Mouse (Mus musculus) ES-CJ7 (cell line): ENCODE data around the gene Gm38100.

ENCODE experiments used
- DNase-seq: peaks from one replicate; pipeline ENCODE4 v3.0.0; 2011; ENCODE audit warnings: low read depth, low spot score

Gm38100 gene

GRCm38 (mm10) chr1:175920029-175920428, at the start of gene Gm38100:
Gene Gm38100 (plus strand): TSS chr1:175920329.
- no peak for DNase-seq

GRCm38 (mm10) chr1:175870716-175871115, 49.4 kb upstream of the Gm38100 start:
- DNase-seq, result no peak

GRCm38 (mm10) chr1:175872028-175872816, 47.9 kb upstream of the Gm38100 start:
- DNase-seq, result no peak

GRCm38 (mm10) chr1:175880453-175881296, 39.5 kb upstream of the Gm38100 start, which contains the start of gene Exo1:
Gene Exo1 (plus strand): TSS chr1:175880581.
- DNase-seq, result peak; percentile 88

- no peak for DNase-seq
Measured at GRCm38 (mm10) chr1:175883398-175883797, 36.7 kb upstream of the Gm38100 start.

- no peak for DNase-seq
Measured at GRCm38 (mm10) chr1:175893263-175893662, 26.9 kb upstream of the Gm38100 start.

- no peak for DNase-seq
Measured at GRCm38 (mm10) chr1:175893726-175894125, 26.4 kb upstream of the Gm38100 start.

DNA sequence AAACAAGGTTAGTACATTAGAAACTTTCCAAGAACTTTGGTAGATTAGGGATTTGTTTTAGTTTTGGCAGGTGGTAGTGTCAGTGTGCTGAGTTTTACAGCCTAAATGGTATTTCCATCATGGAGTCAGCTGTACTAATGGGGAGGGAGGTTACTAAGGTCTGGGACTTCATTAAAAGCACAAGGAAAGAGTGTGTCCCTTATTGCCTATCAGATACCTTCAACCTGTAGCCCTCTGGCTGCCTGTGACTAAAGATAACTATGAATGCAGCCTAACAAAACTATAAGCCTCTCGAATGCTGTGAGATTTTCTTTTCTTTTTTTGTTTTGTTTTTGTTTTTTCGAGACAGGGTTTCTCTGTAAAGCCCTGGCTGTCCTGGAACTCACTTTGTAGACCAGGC, 8.9 kb upstream of the Gm38100 start:
- DNase-seq, result no peak

- DNase-seq, result peak; percentile 27
Measured at GRCm38 (mm10) chr1:175912038-175912437, 8.1 kb upstream of the Gm38100 start.

GRCm38 (mm10) chr1:175913728-175914303, 6.3 kb upstream of the Gm38100 start:
- no peak for DNase-seq

- no peak for DNase-seq
Measured at GRCm38 (mm10) chr1:175921091-175921490, 962 bp downstream of the Gm38100 start.

DNA sequence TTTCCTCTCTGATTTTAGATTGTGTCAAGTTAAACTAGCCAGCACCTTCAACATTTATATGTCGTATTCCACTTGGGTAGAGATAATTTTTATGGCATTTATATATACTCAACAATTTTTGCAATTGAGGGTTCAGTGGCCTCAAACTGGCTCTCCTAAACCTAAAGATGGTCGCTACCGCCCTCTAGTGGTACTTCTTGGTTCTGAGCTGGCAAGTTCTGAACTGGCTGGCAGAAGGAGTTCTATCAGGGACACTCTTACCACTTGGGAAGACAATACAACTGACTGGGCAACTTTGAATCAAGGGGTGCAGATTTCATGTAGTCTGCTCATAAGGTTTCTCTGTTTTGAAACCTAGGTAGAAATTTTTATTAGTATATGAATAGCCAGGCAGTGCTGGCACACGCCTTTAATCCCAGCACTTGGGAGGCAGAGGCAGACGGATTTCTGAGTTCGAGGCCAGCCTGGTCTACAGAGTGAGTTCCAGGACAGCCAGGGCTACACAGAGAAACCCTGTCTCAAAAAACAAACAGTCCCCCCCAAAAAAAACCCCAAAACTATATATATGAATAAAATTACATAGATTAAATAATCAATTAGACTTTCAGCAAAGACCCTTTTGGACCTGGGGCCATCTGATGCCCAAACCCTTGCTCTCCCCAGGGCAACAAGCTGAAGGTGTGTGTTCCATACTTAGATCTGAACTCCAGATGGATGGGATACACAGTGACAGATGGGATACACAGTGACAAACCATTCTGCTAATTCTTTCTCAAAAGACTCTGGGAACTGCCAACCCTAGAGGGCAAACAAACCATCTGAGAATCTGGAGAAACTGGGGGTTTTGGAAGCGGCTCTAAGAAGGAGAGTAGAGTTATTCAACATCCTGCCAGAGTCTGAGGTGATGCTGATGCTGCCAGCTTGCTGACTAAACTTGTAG, 4.0 kb downstream of the Gm38100 start:
- peak; percentile 75 for DNase-seq

DNA sequence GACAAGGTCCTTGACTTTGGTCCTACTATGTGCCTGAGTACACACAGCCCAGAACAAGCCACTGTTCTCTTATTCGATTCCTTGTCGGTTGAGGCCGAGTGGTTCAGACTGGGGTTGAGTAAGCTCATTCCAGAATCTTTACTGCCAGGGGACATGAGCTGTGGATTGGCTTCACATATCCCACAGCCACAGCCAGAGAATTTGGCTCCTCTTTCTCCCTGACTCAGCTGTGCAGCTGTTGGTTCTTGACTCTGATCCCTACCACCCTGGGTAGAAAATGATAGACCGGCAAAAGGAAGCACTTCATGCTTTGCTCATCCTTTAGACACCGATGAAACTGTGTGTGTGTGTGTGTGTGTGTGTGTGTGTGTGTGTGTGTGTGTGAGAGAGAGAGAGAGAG, 11.3 kb downstream of the Gm38100 start:
- no peak for DNase-seq

DNA sequence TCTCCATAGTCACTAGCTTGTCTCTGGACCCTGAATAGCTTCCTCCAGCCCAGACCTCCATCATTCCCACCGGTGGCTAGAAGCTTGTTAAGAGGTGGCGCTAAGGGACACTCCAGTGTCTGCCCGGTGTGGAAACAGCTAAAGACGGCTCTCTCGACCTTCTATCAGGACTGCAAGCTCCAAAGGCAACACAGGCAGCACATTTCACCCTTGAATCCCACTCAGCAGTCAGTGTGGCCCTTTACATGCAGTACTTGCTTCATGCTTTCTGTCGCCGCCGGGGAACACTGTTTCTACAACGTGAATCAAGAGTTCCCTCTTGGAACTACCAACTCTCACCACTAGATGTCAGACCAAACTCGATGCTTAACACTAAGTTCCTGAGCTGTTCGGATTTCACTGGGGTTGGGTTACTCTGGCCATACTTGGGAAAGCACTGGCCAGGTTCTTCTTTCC, 16.2 kb downstream of the Gm38100 start:
- DNase-seq, result peak; percentile 93

DNA sequence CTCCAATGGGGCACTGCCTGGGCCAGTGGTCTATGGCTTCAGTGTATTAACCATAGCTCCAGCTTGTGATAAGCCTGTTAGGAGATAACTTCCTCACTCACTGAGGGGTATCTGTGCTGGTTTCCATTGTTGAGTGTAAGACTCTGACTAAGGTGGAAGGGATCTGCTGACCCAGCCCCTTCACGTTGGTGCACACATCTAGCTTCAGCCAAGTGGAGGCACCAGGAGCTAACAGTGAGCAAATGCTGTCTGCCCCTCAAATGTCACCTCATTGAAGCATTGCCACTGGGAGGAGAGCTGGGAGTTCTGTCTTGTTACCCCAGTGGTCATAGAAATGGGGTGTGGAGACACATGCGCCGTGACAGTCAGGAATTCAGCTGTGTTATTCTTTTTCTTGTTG, 18.6 kb downstream of the Gm38100 start:
- DNase-seq, result no peak

- DNase-seq, result no peak
Measured at GRCm38 (mm10) chr1:175943168-175943567, 23.0 kb downstream of the Gm38100 start.

DNA sequence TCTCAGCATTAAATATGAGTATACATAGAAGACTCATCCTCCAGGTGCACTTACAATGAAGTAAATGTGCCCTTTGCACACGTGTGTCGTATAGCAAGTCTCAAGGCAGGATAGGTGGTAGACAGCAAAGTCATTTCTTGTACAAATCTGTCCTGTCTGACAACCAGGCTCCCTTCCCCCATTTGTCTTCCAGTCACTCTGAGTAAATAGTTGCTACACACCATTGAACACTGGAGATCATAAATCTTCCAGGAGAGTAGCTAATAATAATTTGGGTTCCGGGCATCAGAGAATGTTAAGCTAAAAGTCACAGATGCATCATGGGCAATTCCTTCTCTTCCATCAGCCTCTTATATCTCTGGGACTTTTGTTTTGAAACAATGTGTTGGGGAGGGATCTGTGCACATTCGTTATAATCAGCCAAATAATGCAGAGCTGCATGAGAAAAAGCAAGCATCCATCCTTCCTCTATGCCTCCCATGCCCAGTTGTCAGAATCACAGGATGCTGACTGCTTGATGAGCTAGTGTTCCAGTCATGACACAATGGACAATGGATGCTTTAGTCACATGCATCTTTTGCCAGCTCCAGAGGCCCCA, 26.7 kb downstream of the Gm38100 start:
- DNase-seq, result no peak

- DNase-seq, result no peak
Measured at GRCm38 (mm10) chr1:175950421-175950820, 30.3 kb downstream of the Gm38100 start.

DNA sequence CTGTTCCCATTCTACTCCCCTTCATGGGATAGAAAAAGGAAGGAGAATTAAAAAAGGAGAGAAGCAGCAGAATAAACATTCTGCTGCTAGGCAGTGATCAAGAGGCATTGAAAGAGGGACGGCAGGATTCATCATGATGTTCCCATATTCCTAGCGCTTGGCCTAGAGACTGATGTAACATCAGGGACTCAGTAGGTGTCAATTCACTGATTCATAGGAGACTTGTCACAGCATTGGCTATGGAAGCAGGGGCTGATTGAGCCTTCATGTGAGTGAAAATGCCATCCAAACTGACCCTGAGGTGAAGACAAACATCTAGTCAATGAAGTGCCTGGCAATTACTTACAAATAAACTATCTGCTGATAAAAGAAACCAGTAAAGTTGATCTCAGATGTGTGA, 30.7 kb downstream of the Gm38100 start:
- no peak for DNase-seq

GRCm38 (mm10) chr1:175961786-175962185, 41.7 kb downstream of the Gm38100 start:
- no peak for DNase-seq
